Mouse (Mus musculus) limb, embryonic 13.5 days (tissue): Measurements from ENCODE around the gene Ptges3. TPM values are rescaled to one million over a fixed set of nuclear protein-coding genes. Genes with fewer than 3 reads are reported as not detected.
"Not testable (repeated sequence)": the region's sequence is repeated elsewhere in the genome, so short reads cannot be mapped to it uniquely, and the experiment has no call there.

Experiments
- ATAC-seq: fragments of 200-750 bp; cut with Nextera tagmentation; 2 replicates; pipeline ENCODE4 v1.8.0; 2017; ENCODE audit warnings: low read depth, moderate number of reproducible peaks, moderate TSS enrichment; ENCODE audit not compliant: low FRiP score
- H3K27ac ChIP-seq: fragments of 300-500 bp; sonication (generic); 2 replicates; pipeline ENCODE4 v1.5.1; 2015; ENCODE audit warnings: inconsistent platforms, mild to moderate bottlenecking, moderate library complexity
- H3K27me3 ChIP-seq: fragments of 300-500 bp; sonication (generic); 2 replicates; pipeline ENCODE4 v1.6.1; 2015; ENCODE audit warnings: mild to moderate bottlenecking, inconsistent platforms
- H3K36me3 ChIP-seq: fragments of 300-500 bp; sonication (generic); 2 replicates; pipeline ENCODE4 v1.6.1; 2015; ENCODE audit warnings: inconsistent platforms, mild to moderate bottlenecking, moderate library complexity
- H3K4me1 ChIP-seq: fragments of 300-500 bp; sonication (generic); 2 replicates; pipeline ENCODE4 v1.6.1; 2015; ENCODE audit warnings: inconsistent platforms
- H3K4me2 ChIP-seq: fragments of 300-500 bp; sonication (generic); replicated peaks from 2 replicates; pipeline ENCODE4 v1.6.1; 2015; ENCODE audit warnings: inconsistent platforms, mild to moderate bottlenecking, moderate library complexity
- H3K4me3 ChIP-seq: fragments of 300-500 bp; sonication (generic); 2 replicates; pipeline ENCODE4 v1.5.1; 2015; ENCODE audit warnings: moderate library complexity, mild to moderate bottlenecking, inconsistent platforms
- H3K9ac ChIP-seq: fragments of 300-500 bp; sonication (generic); 2 replicates; pipeline ENCODE4 v1.6.1; 2015; ENCODE audit warnings: mild to moderate bottlenecking, inconsistent platforms
- H3K9me3 ChIP-seq: fragments of 300-500 bp; sonication (generic); 2 replicates; pipeline ENCODE4 v1.6.1; 2016; ENCODE audit warnings: inconsistent platforms
- WGBS: fragments of 180-500 bp; shearing (Covaris S2); methylation state at CpG from one replicate; pipeline ENCODE4 v1.1.7; 2015; 5-methylcytosine and 5-hydroxymethylcytosine counted together
- polyA plus RNA-seq: library from polyadenylated mRNA; unstranded; fragments of >200 nt; fragmentation: Nextera tagmentation; extraction: Ambion mirVana; gene quantifications from 2 replicates; pipeline ENCODE4 v1.2.1, GENCODE M21; 2015

The Ptges3 gene
- polyA plus RNA-seq, 1 experiment from 2014 or later = 574 TPM

DNA sequence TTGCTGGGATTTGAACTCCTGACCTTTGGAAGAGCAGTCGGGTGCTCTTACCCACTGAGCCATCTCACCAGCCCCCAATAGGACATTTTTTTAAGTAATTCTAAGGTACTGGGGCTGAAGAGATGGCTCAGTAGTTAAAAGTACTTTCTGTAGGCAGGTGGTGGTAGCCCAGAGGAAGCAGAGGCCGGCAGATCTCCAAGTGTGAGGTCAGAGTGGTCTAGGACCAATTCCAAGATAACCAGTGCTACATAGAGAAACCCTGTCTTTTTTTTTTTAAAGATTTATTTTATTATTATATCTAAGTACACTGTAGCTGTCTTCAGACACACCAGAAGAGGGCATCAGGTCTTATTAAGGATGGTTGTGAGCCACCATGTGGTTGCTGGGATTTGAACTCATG, 28.5 kb downstream of the Ptges3 start:
- H3K9ac ChIP-seq, H3K9me3 ChIP-seq, H3K4me3 ChIP-seq, H3K27ac ChIP-seq, H3K27me3 ChIP-seq, ATAC-seq, H3K4me2 ChIP-seq: not testable (repeated sequence)
- Histone ChIP-seq H3K36me3 (peaks cover 64% of the 10 kb centered on the region), H3K4me1 (peaks cover 39% of the 10 kb centered on the region)
- 87% methylated on average over 2 of the region's 2 CpGs for WGBS

DNA sequence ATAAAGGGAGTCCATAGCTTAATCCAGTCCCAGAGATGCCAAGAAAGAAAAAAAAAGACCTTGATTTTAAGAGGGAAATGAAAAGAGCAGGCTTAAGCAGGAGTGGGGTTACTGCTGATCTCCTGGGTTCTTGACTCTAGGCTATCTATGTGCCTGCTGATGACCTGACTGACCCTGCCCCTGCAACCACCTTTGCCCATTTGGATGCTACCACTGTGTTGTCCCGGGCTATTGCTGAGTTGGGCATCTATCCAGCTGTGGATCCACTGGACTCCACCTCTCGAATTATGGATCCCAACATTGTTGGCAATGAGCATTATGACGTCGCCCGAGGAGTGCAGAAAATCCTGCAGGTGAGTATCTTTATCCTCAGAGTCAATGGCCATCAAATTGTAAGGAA, 29.4 kb downstream of the Ptges3 start:
- Histone ChIP-seq H3K36me3 (peaks cover 64% of the 10 kb centered on the region), H3K4me3 (no peak overlapping the region), H3K27me3 (no peaks in the 10 kb centered on the region), H3K9ac (no peak overlapping the region), H3K9me3 (no peaks in the 10 kb centered on the region), H3K4me2 (no peak overlapping the region), H3K4me1 (peaks cover 39% of the 10 kb centered on the region), H3K27ac (no peak overlapping the region)
- 93% methylated on average over 5 of the region's 5 CpGs for WGBS
- ATAC-seq = no peak

DNA sequence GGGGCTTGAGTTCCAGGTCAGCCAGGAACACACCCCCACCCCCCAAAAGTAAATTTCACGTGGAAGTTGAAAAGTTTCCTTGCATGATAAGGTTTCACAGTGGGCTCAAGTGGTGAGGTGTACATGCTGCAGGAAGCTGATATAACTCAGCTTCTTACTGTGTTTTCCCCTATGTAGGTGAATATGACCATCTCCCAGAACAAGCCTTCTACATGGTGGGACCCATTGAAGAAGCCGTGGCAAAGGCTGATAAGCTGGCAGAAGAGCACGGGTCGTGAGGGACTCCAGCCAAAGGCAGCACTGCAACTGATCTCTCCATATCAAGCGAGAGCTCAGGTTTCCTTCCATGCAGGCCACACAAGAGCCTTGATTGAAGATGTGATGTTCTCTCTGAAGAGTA, 31.1 kb downstream of the Ptges3 start:
- peaks cover 48% of the 10 kb centered on the region for H3K4me1 ChIP-seq
- 73% methylated on average over 5 of the region's 5 CpGs for WGBS
- no peaks in the 10 kb centered on the region for H3K27me3 ChIP-seq
- no peak overlapping the region for H3K4me2 ChIP-seq
- no peak overlapping the region for H3K4me3 ChIP-seq
- no peak for ATAC-seq
- no peaks in the 10 kb centered on the region for H3K9me3 ChIP-seq
- no peak overlapping the region for H3K9ac ChIP-seq
- no peak overlapping the region for H3K27ac ChIP-seq
- H3K36me3 ChIP-seq = peaks cover 57% of the 10 kb centered on the region

DNA sequence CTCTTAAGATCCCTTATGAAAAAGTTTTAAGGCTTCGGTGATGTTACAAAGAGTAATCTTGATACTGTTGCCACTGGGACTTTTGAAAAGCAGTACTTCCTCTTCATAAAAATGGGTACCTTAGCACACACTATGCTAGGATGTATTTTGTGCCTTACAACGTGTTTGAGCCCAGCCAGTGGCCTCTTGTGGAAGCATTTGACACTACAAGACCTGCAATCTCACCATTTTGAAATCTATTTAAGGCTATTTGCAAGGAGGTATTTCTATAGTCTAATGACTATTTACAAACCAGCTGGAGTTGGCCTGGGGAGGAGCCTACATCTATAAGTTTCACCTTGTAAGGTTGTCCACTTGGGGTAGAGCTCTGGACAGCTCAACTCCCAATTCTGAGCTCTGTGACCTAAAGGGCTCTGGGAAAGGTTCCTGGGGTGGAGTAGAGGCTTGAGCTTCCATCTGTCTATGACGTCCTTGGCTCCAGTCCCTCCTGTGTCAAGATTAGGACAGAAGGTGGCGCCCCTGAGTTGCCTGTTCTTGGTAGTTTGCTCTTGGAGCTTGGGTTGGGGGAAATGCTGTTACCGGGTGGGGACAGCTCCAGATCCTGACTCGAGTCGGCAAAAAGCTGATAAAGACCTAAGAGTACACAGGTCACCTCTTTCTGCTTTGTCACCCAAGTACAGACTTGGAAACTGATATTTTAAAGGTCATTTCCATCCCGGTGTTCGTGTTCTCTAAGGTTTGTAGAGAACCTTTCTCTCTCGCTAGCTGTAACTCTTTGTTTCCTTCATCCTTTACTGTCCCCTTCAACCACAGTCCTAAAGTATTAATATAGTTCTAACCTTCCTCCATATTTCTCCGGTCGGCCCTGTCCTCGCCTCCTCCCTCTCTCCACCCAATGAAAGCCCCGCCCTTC, 32.2 kb downstream of the Ptges3 start:
- peak overlapping the region; percentile 87; the same call in 1 of the 2 replicates for H3K27ac ChIP-seq
- peaks cover 46% of the 10 kb centered on the region for H3K4me1 ChIP-seq
- peak; percentile 33; the same call in 1 of the 2 replicates for ATAC-seq
- H3K36me3 ChIP-seq = peaks cover 47% of the 10 kb centered on the region
- no peaks in the 10 kb centered on the region for H3K27me3 ChIP-seq
- peak overlapping the region; percentile 90 for H3K4me2 ChIP-seq
- peak overlapping the region; percentile 70 for H3K4me3 ChIP-seq
- H3K9ac ChIP-seq = peak overlapping the region; percentile 78
- H3K9me3 ChIP-seq = no peaks in the 10 kb centered on the region
- 10% methylated on average over 14 of the region's 14 CpGs for whole genome bisulfite sequencing

DNA sequence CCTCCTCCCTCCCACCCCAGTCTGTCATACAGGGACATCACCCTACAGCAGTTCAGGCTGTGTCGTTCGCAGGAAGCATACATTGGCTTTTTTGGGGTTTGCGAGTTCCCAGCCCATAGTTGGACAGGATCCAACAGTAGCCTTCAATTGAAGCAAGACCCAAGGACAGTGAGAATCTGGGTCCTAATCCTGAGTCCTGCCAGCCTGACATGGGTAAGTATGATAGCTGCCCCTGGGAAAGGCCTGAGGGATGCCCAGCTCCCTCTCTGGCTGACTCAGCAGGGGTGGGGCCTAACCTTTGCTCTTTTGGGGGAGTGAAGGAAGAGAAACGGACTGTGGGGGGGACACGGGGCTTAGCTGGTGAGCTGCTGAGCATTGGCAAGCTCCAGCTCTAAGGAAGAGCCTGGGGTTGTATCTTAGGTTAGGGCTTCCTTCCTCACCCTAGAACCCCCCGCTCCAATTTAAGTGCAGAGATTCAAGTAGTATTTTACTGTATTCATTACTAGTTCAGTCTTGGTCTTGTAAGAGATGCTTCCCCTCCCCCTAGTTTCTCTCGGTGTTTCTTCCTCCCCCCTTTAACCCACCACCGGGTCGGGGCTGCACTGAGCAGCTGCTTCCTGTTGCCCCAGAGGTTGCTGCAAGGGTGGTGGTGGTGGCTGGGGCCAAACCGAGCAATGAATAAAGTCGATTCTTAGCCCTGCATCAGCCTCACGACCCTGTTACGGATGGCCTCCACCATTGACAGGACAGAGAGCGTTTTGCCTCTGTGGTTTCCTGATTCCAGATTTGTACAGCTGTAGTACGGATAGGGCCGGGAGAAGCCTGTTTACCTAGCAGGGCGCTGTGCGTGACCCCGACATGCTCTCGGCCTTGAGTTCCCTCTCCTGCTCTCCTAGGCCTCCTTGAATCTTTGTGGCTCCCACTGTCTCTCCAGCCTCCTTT, 33.1 kb downstream of the Ptges3 start, which contains the start of gene Baz2a:
TSS of gene Baz2a (plus strand) at position 14 of the 942 bp plus-strand sequence.
- H3K9me3 ChIP-seq = no peaks in the 10 kb centered on the region
- H3K4me1 ChIP-seq = peaks cover 49% of the 10 kb centered on the region
- peak within 1 kb of the TSS; percentile 78 for H3K9ac ChIP-seq
- H3K4me3 ChIP-seq = peak within 1 kb of the TSS; percentile 70
- no peaks in the 10 kb centered on the region for H3K27me3 ChIP-seq
- 1% methylated on average over 20 of the region's 20 CpGs for WGBS
- peaks cover 37% of the 10 kb centered on the region for H3K36me3 ChIP-seq
- ATAC-seq = no peak
- peak within 1 kb of the TSS; percentile 87 for H3K27ac ChIP-seq
- H3K4me2 ChIP-seq = peak within 1 kb of the TSS; percentile 90

DNA sequence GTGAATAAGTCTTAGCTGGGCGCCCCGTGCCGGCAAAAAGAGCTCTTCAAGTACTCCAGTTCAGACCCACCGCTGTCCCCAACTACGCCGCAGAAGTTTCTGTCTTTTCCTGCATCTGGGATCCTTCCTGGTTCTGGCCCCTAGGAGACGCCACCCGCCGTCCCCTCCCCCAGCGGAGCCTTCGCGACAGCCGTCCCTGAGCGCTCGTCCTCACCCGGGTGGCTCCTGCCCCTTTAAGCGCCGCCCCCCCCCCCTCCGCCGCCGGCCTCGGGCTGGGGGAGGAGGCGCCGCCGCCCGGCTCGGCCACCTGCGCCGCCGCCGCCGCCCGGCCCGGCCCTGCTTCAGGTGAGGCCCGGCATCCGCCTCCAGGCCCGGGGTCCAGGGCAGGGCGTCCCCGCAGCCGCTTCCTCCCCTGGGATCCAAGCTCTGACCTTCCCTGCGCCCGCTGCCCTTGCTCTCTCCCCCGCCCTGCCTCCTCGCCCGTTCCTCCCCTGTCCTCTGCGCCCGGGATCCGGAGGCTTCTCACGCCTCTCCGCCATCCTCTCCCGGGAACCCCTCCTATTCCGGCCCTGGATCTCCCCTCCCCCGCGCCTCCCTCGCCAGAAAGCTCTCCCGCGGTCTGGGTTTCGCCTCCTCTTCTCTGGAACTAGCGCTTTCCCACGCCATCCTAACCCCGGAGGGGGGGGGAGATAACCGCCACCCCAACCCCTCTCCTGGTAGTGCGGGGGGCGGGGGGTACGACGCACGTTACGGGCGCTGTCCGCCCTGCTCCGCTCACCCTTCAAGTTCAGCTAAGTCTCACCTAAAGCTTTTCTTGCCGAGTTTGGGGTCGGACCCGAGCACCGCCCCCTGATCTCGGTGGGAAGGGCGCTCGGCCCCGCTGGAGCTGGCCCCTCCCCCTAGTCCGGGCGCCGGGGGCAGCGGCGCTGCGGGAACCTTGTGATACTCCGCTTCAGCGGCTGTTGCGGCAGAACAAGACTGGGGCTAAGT, 34.0 kb downstream of the Ptges3 start:
- ATAC-seq = peak; percentile 37
- H3K27me3 ChIP-seq = no peaks in the 10 kb centered on the region
- peak overlapping the region; percentile 87 for H3K27ac ChIP-seq
- peak overlapping the region; percentile 78 for H3K9ac ChIP-seq
- peaks cover 51% of the 10 kb centered on the region for H3K4me1 ChIP-seq
- WGBS = 1% methylated on average over 76 of the region's 88 CpGs
- peaks cover 28% of the 10 kb centered on the region for H3K36me3 ChIP-seq
- peak overlapping the region; percentile 90 for H3K4me2 ChIP-seq
- no peaks in the 10 kb centered on the region for H3K9me3 ChIP-seq
- peak overlapping the region; percentile 70 for H3K4me3 ChIP-seq

DNA sequence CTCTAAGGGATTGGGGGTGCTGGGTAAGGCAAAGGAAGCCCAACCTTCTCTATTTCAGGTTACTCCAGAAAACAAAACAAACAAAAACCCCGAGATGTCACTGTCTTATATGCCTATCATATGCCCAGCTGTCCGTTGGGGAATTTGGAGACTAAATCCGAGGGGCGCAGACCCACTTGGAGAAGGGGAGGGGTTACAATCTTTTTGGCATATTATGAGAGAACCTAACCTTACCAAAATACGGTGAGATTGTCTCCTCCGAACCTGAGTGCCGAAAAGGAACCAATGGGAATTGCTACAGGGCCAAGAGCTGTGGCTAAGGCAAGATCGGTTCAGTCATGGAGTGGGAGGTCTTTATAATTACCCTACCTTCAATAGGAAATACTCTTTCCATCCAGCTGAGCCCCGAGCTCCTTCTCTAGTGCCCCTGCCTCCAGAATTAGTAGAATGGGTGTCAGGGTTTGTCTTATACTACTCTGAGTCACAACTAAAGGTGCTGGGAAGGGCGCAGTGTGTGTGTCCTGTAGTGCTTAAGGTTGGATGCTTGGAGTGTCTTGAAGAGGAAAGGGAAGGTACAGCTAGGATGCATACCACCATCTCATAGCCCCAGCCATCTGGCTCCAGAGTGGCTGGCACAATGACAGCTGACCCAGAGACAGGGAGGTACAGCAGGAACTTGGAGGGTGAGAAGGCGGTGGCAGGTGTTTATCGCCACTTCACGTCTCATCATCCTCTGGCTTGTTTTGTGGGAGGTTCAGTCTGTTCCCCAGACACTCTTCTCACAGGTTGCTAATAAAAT, 34.9 kb downstream of the Ptges3 start:
- Histone ChIP-seq H3K9me3 (no peaks in the 10 kb centered on the region), H3K4me1 (peaks cover 60% of the 10 kb centered on the region), H3K27ac (peak overlapping the region; percentile 87; the same call in 1 of the 2 replicates), H3K27me3 (no peaks in the 10 kb centered on the region), H3K9ac (peak overlapping the region; percentile 78), H3K4me2 (peak overlapping the region; percentile 90), H3K36me3 (peaks cover 19% of the 10 kb centered on the region), H3K4me3 (peak overlapping the region; percentile 70)
- no peak for ATAC-seq
- 25% methylated on average over 13 of the region's 13 CpGs for WGBS

DNA sequence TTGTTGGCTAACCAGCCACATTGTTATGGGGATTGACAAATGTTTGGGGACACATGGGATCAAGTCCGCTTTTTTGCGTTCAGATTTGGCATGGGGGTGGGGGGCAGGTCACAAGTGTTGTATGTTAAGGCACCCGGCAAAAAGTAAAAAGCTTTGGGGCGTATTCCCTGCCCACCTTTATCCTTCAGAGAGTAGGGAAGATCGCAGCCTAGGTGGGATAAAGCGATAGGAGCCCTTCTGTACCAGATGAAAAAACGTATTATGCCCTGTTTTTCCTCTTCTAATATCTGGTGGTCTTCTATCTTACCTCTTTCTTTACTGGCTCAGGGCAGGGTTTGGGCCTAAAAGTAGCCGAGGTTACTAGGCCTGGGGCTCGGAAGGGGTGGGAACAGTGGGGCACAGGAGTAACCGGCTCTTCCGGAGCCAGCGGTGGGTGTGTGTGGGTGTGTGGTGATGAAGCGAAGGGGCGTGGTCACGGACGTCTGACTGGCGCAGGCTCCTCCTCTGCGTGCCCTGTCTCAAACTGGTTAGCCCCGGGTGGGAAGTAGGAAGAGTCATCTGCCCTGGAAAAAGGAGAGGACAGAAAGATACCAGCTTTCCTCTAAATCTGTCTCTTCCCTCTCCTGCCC, 35.7 kb downstream of the Ptges3 start:
- peak overlapping the region; percentile 90 for H3K4me2 ChIP-seq
- WGBS = 16% methylated on average over 19 of the region's 19 CpGs
- peak overlapping the region; percentile 70 for H3K4me3 ChIP-seq
- no peaks in the 10 kb centered on the region for H3K27me3 ChIP-seq
- peaks cover 60% of the 10 kb centered on the region for H3K4me1 ChIP-seq
- H3K36me3 ChIP-seq = peaks cover 11% of the 10 kb centered on the region
- peak; percentile 38; the same call in 1 of the 2 replicates for ATAC-seq
- H3K9me3 ChIP-seq = no peaks in the 10 kb centered on the region
- 0 out of 2 replicates have a peak overlapping the region, but pooled peaks have one; percentile 8 for H3K9ac ChIP-seq
- H3K27ac ChIP-seq = peak overlapping the region; percentile 22; the same call in 1 of the 2 replicates

DNA sequence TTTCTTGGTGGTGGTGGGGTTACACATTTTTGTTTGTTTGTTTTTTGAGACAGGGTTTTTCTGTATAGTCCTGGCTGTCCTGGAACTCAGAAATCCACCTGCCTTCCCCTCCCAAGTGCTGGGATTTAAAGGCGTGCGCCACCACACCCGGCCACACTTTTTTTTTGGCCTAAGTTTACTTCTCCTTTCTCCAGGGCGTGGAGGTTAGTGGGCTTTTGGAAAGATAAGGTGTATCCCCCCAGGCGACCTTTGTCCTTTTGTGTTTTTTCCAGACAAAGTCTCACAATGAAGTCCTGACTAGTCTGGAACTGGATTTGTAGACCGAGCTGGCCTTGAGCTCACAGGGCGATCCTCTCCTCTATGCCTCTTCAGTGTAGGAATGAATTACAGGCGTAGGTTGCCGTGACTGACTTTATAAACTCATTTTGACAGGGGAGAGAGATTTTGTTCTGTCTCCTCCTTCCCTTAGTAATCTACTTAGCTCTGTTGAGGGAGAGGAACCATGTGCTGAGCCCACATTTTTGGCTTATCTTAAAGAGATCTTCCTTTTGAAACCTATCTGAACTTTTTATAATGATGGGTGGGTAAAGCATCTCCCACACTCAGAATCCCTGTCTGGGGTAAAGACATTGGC, 36.4 kb downstream of the Ptges3 start:
- H3K4me1 ChIP-seq = peaks cover 56% of the 10 kb centered on the region
- ATAC-seq = no peak
- WGBS = 41% methylated on average over 9 of the region's 9 CpGs
- no peak overlapping the region for H3K9ac ChIP-seq
- H3K27me3 ChIP-seq = no peaks in the 10 kb centered on the region
- no peaks in the 10 kb centered on the region for H3K9me3 ChIP-seq
- peak overlapping the region; percentile 90 for H3K4me2 ChIP-seq
- peak overlapping the region; percentile 12; the same call in 1 of the 2 replicates for H3K27ac ChIP-seq
- peak overlapping the region; percentile 70; the same call in 1 of the 2 replicates for H3K4me3 ChIP-seq
- H3K36me3 ChIP-seq = peaks cover 5% of the 10 kb centered on the region

DNA sequence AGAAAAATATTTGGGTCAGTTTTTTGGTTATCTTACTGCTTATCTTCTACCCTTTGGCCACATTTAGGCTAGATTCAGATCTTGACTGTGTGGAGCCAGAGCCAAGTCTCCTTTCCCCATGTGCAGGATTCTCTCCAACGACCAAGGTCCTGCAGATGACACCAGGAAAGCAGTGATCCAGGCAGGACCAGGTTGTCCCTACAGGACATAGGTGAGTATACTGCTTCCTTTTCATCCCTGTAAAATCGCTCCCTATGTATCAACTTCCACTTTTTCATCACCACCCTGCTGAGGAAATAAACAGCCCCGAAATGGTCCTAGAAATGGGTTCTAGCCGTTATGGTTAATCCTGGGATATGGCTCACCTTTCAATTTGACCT, 37.5 kb downstream of the Ptges3 start:
- Histone ChIP-seq H3K9me3 (no peaks in the 10 kb centered on the region), H3K27ac (no peak overlapping the region; the same call in 1 of the 2 replicates), H3K4me2 (peak overlapping the region; percentile 88; the same call in 1 of the 2 replicates), H3K9ac (no peak overlapping the region), H3K4me1 (peaks cover 47% of the 10 kb centered on the region), H3K27me3 (no peaks in the 10 kb centered on the region), H3K4me3 (peak overlapping the region; percentile 99), H3K36me3 (no peaks in the 10 kb centered on the region)
- no peak for ATAC-seq
- 20% methylated on average over 4 of the region's 4 CpGs for WGBS
